Mouse (Mus musculus) monocyte, adult 59 days (primary cell): ENCODE data around the gene Fcamr. TPM values are rescaled to one million over a fixed set of nuclear protein-coding genes. Genes with fewer than 3 reads are reported as not detected.

Experiments
- total RNA-seq, 2 experiments: library from RNA; stranded (reverse); gene quantifications; one replicate each; pipeline ENCODE4 v1.2.4; 2023

Gene Fcamr
- not detected for total RNA-seq

GRCm38 (mm10) chr1:130800602-130801001 lies at the start of gene Fcamr:
TSS of gene Fcamr (plus strand) at chr1:130800902.

GRCm38 (mm10) chr1:130826448-130826847 lies 25.7 kb downstream of the Fcamr start, which contains the start of gene Pigr:
TSS of gene Pigr (plus strand) at chr1:130826684.

Other genes starting within 250 kb of the Fcamr start
- not detected for gene Zp3r, start 171.3 kb upstream of the Fcamr start, total RNA-seq
- not detected for gene C4bp, start 139.3 kb upstream of the Fcamr start, total RNA-seq
- not detected for gene Gm29427, start 85.1 kb upstream of the Fcamr start, total RNA-seq
- gene Yod1, start 83.6 kb upstream of the Fcamr start, total RNA-seq = 1 to 10 TPM; 6.5 to 6.7 TPM
- 10 to 100 TPM; 25.6 to 26.2 TPM for gene Pfkfb2, start 71.6 kb upstream of the Fcamr start, total RNA-seq
- under 1 TPM; 0.39 to 0.58 TPM for gene AA986860, start 68.9 kb upstream of the Fcamr start, total RNA-seq
- not detected for gene Pigr, start 25.8 kb downstream of the Fcamr start, total RNA-seq
- 1 to 10 TPM; 1.2 to 4.0 TPM for gene Fcmr, start 64.8 kb downstream of the Fcamr start, total RNA-seq
- not detected for gene Il24, start 86.6 kb downstream of the Fcamr start, total RNA-seq
- gene Il20, start 110.5 kb downstream of the Fcamr start, total RNA-seq = not detected
- gene Il19, start 139.2 kb downstream of the Fcamr start, total RNA-seq = not detected
- 1 to 10 TPM in 1 of 2 experiments, under 1 TPM in 1; 0.86 to 1.1 TPM for gene Il10, start 218.9 kb downstream of the Fcamr start, total RNA-seq